Mouse (Mus musculus): ENCODE measurements around the gene Slc20a1. TPM values are rescaled to one million over a fixed set of nuclear protein-coding genes. Genes with fewer than 3 reads are reported as not detected.

Slc20a1 gene
- polyA plus RNA-seq (2015; fragmentation: Nextera tagmentation; extraction: Ambion mirVana) = 47.8 and 48.3 TPM in 2 replicates

- H3K27me3 ChIP-seq = no peaks in the 10 kb centered on the region
- ATAC-seq (ENCODE audit: low FRiP score, low read depth) = peak; percentile 99
- H3K4me3 ChIP-seq = peak within 1 kb of the TSS; percentile 97
- peaks cover 20% of the 10 kb centered on the region for H3K36me3 ChIP-seq
- under 1% methylated on average over 79 of the region's 96 CpGs for WGBS
- peak within 1 kb of the TSS; percentile 96 for H3K27ac ChIP-seq (replicated peaks)
- H3K9ac ChIP-seq = peak within 1 kb of the TSS; percentile 91
- peaks cover 33% of the 10 kb centered on the region for H3K4me1 ChIP-seq (replicated peaks)
- peak within 1 kb of the TSS; percentile 80 for H3K4me2 ChIP-seq
- no peaks in the 10 kb centered on the region for H3K9me3 ChIP-seq
Observed at GRCm38 (mm10) chr2:129198436-129199327, at the start of gene Slc20a1. Gene Slc20a1, plus strand, starts transcription at chr2:129198764.

- Histone ChIP-seq H3K36me3 (no peaks in the 10 kb centered on the region), H3K4me1 (replicated peaks) (no peaks in the 10 kb centered on the region), H3K9ac (no peak overlapping the region)
Observed at GRCm38 (mm10) chr2:129148836-129149235, 49.7 kb upstream of the Slc20a1 start.

GRCm38 (mm10) chr2:129150386-129150785, 48.2 kb upstream of the Slc20a1 start:
- Histone ChIP-seq H3K27me3 (no peaks in the 10 kb centered on the region), H3K4me3 (no peak overlapping the region), H3K4me2 (no peak overlapping the region), H3K9me3 (no peaks in the 10 kb centered on the region), H3K4me1 (replicated peaks) (no peaks in the 10 kb centered on the region), H3K9ac (no peak overlapping the region), H3K36me3 (no peaks in the 10 kb centered on the region), H3K27ac (replicated peaks) (no peak overlapping the region)
- 81% methylated on average over 5 of the region's 5 CpGs for WGBS
- ATAC-seq (ENCODE audit: low FRiP score, low read depth) = no peak

More at GRCm38 (mm10) chr2:129148836-129149235, 49.7 kb upstream of the Slc20a1 start:
- Histone ChIP-seq H3K27me3 (no peaks in the 10 kb centered on the region), H3K27ac (replicated peaks) (no peak overlapping the region), H3K4me2 (no peak overlapping the region), H3K4me3 (no peak overlapping the region), H3K9me3 (no peaks in the 10 kb centered on the region)
- ATAC-seq (ENCODE audit: low FRiP score, low read depth) = no peak
- WGBS = 21% methylated on average over 2 of the region's 2 CpGs

- WGBS = 84% methylated on average over 9 of the region's 9 CpGs
- no peak overlapping the region for H3K4me3 ChIP-seq
- H3K4me1 ChIP-seq (replicated peaks) = no peaks in the 10 kb centered on the region
- no peaks in the 10 kb centered on the region for H3K36me3 ChIP-seq
- no peak overlapping the region for H3K27ac ChIP-seq (replicated peaks)
- no peak overlapping the region for H3K4me2 ChIP-seq
- H3K9ac ChIP-seq = no peak overlapping the region
- no peaks in the 10 kb centered on the region for H3K27me3 ChIP-seq
- ATAC-seq (ENCODE audit: low FRiP score, low read depth) = no peak
- no peaks in the 10 kb centered on the region for H3K9me3 ChIP-seq
Observed at GRCm38 (mm10) chr2:129151111-129151510, 47.5 kb upstream of the Slc20a1 start.

- no peak overlapping the region for H3K4me3 ChIP-seq
- no peaks in the 10 kb centered on the region for H3K36me3 ChIP-seq
- no peaks in the 10 kb centered on the region for H3K27me3 ChIP-seq
- no peak overlapping the region for H3K27ac ChIP-seq (replicated peaks)
- H3K4me2 ChIP-seq = no peak overlapping the region
- H3K4me1 ChIP-seq (replicated peaks) = no peaks in the 10 kb centered on the region
- no peak overlapping the region for H3K9ac ChIP-seq
- 79% methylated on average over 1 of the region's 1 CpGs for WGBS
- H3K9me3 ChIP-seq = no peaks in the 10 kb centered on the region
- ATAC-seq (ENCODE audit: low FRiP score, low read depth) = no peak
Observed at GRCm38 (mm10) chr2:129152751-129153150, 45.8 kb upstream of the Slc20a1 start.

- no peaks in the 10 kb centered on the region for H3K27me3 ChIP-seq
- H3K4me1 ChIP-seq (replicated peaks) = no peaks in the 10 kb centered on the region
- no peak overlapping the region for H3K4me2 ChIP-seq
- 86% methylated on average over 5 of the region's 5 CpGs for WGBS
- H3K27ac ChIP-seq (replicated peaks) = no peak overlapping the region
- no peak overlapping the region for H3K9ac ChIP-seq
- H3K4me3 ChIP-seq = no peak overlapping the region
- ATAC-seq (ENCODE audit: low FRiP score, low read depth) = no peak
- no peaks in the 10 kb centered on the region for H3K36me3 ChIP-seq
- H3K9me3 ChIP-seq = no peaks in the 10 kb centered on the region
Observed at GRCm38 (mm10) chr2:129164815-129165214, 33.7 kb upstream of the Slc20a1 start.

GRCm38 (mm10) chr2:129166466-129167463, 31.8 kb upstream of the Slc20a1 start:
- Histone ChIP-seq H3K4me3 (no peak overlapping the region), H3K4me1 (replicated peaks) (no peaks in the 10 kb centered on the region), H3K27me3 (no peaks in the 10 kb centered on the region), H3K9me3 (no peaks in the 10 kb centered on the region), H3K9ac (no peak overlapping the region), H3K36me3 (no peaks in the 10 kb centered on the region), H3K4me2 (no peak overlapping the region), H3K27ac (replicated peaks) (no peak overlapping the region)
- no peak for ATAC-seq (ENCODE audit: low FRiP score, low read depth)
- WGBS = 70% methylated on average over 10 of the region's 10 CpGs

GRCm38 (mm10) chr2:129173386-129173785, 25.2 kb upstream of the Slc20a1 start:
- ATAC-seq (ENCODE audit: low FRiP score, low read depth) = no peak
- H3K4me3 ChIP-seq = no peak overlapping the region
- no peaks in the 10 kb centered on the region for H3K36me3 ChIP-seq
- peak overlapping the region; percentile 28; the same call in 1 of the 2 replicates for H3K4me2 ChIP-seq
- no peaks in the 10 kb centered on the region for H3K4me1 ChIP-seq (replicated peaks)
- 48% methylated on average over 10 of the region's 10 CpGs for WGBS
- H3K9me3 ChIP-seq = no peaks in the 10 kb centered on the region
- H3K9ac ChIP-seq = no peak overlapping the region
- no peaks in the 10 kb centered on the region for H3K27me3 ChIP-seq
- no peak overlapping the region for H3K27ac ChIP-seq (replicated peaks)

- Histone ChIP-seq H3K4me2 (no peak overlapping the region), H3K27ac (replicated peaks) (no peak overlapping the region), H3K9me3 (no peaks in the 10 kb centered on the region), H3K4me1 (replicated peaks) (no peaks in the 10 kb centered on the region), H3K27me3 (no peaks in the 10 kb centered on the region), H3K36me3 (no peaks in the 10 kb centered on the region), H3K9ac (no peak overlapping the region), H3K4me3 (no peak overlapping the region)
- peak; percentile 34; the same call in 1 of the 2 replicates for ATAC-seq (ENCODE audit: low FRiP score, low read depth)
- WGBS = 38% methylated on average over 7 of the region's 7 CpGs
Observed at GRCm38 (mm10) chr2:129174474-129174873, 24.1 kb upstream of the Slc20a1 start.

GRCm38 (mm10) chr2:129175636-129176035, 22.9 kb upstream of the Slc20a1 start:
- no peaks in the 10 kb centered on the region for H3K36me3 ChIP-seq
- no peaks in the 10 kb centered on the region for H3K27me3 ChIP-seq
- ATAC-seq (ENCODE audit: low FRiP score, low read depth) = no peak
- H3K9me3 ChIP-seq = no peaks in the 10 kb centered on the region
- WGBS = 76% methylated on average over 2 of the region's 2 CpGs
- H3K9ac ChIP-seq = no peak overlapping the region
- no peak overlapping the region for H3K4me3 ChIP-seq
- no peak overlapping the region for H3K27ac ChIP-seq (replicated peaks)
- H3K4me2 ChIP-seq = no peak overlapping the region
- H3K4me1 ChIP-seq (replicated peaks) = no peaks in the 10 kb centered on the region

- Histone ChIP-seq H3K4me3 (no peak overlapping the region), H3K4me2 (no peak overlapping the region), H3K36me3 (no peaks in the 10 kb centered on the region), H3K4me1 (replicated peaks) (no peaks in the 10 kb centered on the region), H3K9ac (no peak overlapping the region), H3K9me3 (no peaks in the 10 kb centered on the region), H3K27me3 (no peaks in the 10 kb centered on the region), H3K27ac (replicated peaks) (no peak overlapping the region)
- WGBS = 76% methylated on average over 12 of the region's 12 CpGs
- no peak for ATAC-seq (ENCODE audit: low FRiP score, low read depth)
Observed at GRCm38 (mm10) chr2:129176676-129177420, 21.7 kb upstream of the Slc20a1 start.
